Mouse (Mus musculus) limb, embryonic 14.5 days (tissue): Measurements from ENCODE around the gene Clstn2. TPM values are rescaled to one million over a fixed set of nuclear protein-coding genes. Genes with fewer than 3 reads are reported as not detected.
A peak's percentile ranks its signal among the peaks of the same experiment; 100 is the strongest.

Experiments used
- ATAC-seq: fragments of 200-750 bp; cut with Nextera tagmentation; 2 replicates; pipeline ENCODE4 v1.8.0; 2017; ENCODE audit warnings: low read depth, moderate number of reproducible peaks, moderate TSS enrichment; ENCODE audit not compliant: low FRiP score
- DNase-seq: peaks from one replicate; pipeline ENCODE4 v3.0.0-alpha.2; 2015; ENCODE audit warnings: low spot score
- H3K27ac ChIP-seq: fragments of 300-500 bp; sonication (generic); replicated peaks from 2 replicates; pipeline ENCODE4 v1.5.1; 2014; ENCODE audit warnings: low read depth, mild to moderate bottlenecking, low read length, moderate library complexity, mixed read lengths
- H3K27me3 ChIP-seq: fragments of 300-500 bp; sonication (generic); 2 replicates; pipeline ENCODE4 v1.6.1; 2014; ENCODE audit warnings: low read length, mixed read lengths; ENCODE audit not compliant: control insufficient read depth, insufficient read depth
- H3K36me3 ChIP-seq: fragments of 300-500 bp; sonication (generic); 2 replicates; pipeline ENCODE4 v1.6.1; 2014; ENCODE audit warnings: mild to moderate bottlenecking, low read length, moderate library complexity, mixed read lengths; ENCODE audit not compliant: control insufficient read depth, insufficient read depth
- H3K4me1 ChIP-seq: fragments of 300-500 bp; sonication (generic); 2 replicates; pipeline ENCODE4 v1.6.1; 2014; ENCODE audit warnings: antibody characterized with exemption, low read length, mixed read lengths; ENCODE audit not compliant: control insufficient read depth, insufficient read depth
- H3K4me2 ChIP-seq: fragments of 300-500 bp; sonication (generic); replicated peaks from 2 replicates; pipeline ENCODE4 v1.6.1; 2014; ENCODE audit warnings: low read depth, mild to moderate bottlenecking, low read length, moderate library complexity; ENCODE audit not compliant: severe bottlenecking
- H3K4me3 ChIP-seq: fragments of 300-500 bp; sonication (generic); replicated peaks from 2 replicates; pipeline ENCODE4 v1.5.1; 2014; ENCODE audit warnings: low read length
- H3K9ac ChIP-seq: fragments of 300-500 bp; sonication (generic); 2 replicates; pipeline ENCODE4 v1.6.1; 2014; ENCODE audit warnings: mild to moderate bottlenecking, low read depth, low read length, moderate library complexity; ENCODE audit not compliant: severe bottlenecking
- H3K9me3 ChIP-seq: fragments of 300-500 bp; sonication (generic); 2 replicates; pipeline ENCODE4 v1.6.1; 2016; ENCODE audit warnings: low read length; ENCODE audit not compliant: control insufficient read depth
- POLR2A ChIP-seq: fragments of 200-500 bp; IDR thresholded peaks from 2 replicates; pipeline ENCODE4 v1.8.0; 2012; ENCODE audit warnings: inconsistent platforms, mild to moderate bottlenecking, moderate library complexity, borderline replicate concordance; ENCODE audit not compliant: insufficient read depth, insufficient read length; ENCODE audit errors: extremely low read depth
- WGBS: fragments of 180-500 bp; shearing (Covaris S2); extraction: QIAGEN DNeasy Blood & Tissue Kit; methylation state at CpG from one replicate; pipeline ENCODE4 v1.1.7; 2014; 5-methylcytosine and 5-hydroxymethylcytosine counted together
- polyA plus RNA-seq, 2 experiments: library from polyadenylated mRNA; depleted of rRNA in 1 of 2; stranded (reverse) in 1 of 2; unstranded in 1 of 2; fragments of >200 nt; fragmentation: Nextera tagmentation in 1 of 2; extraction: Ambion mirVana in 1 of 2; gene quantifications; 2 replicates each; pipeline versions ENCODE4 v1.2.1 to v1.2.3; 2012 to 2014

The Clstn2 gene
- polyA plus RNA-seq, 2 experiments: 4.1 to 8.4 TPM

GRCm38 (mm10) chr9:97512282-97512850 lies 520.6 kb downstream of the Clstn2 start:
- ATAC-seq: no peak
- Histone ChIP-seq H3K4me2 (no peak overlapping the region), H3K27me3 (no peaks in the 10 kb centered on the region), H3K4me3 (no peak overlapping the region), H3K36me3 (no peaks in the 10 kb centered on the region), H3K9ac (no peak overlapping the region), H3K9me3 (no peaks in the 10 kb centered on the region), H3K4me1 (no peaks in the 10 kb centered on the region), H3K27ac (no peak overlapping the region)
- no peak for DNase-seq
- TF ChIP-seq POLR2A: no peak
- 89% methylated on average over 3 of the region's 3 CpGs for WGBS

GRCm38 (mm10) chr9:97501416-97501815 lies 531.6 kb downstream of the Clstn2 start:
- Histone ChIP-seq H3K9me3 (no peaks in the 10 kb centered on the region), H3K4me2 (no peak overlapping the region), H3K4me3 (no peak overlapping the region), H3K36me3 (no peaks in the 10 kb centered on the region), H3K4me1 (no peaks in the 10 kb centered on the region), H3K9ac (no peak overlapping the region), H3K27ac (no peak overlapping the region), H3K27me3 (no peaks in the 10 kb centered on the region)
- 57% methylated on average over 4 of the region's 4 CpGs for WGBS
- ATAC-seq (no peak), DNase-seq (no peak)
- no peak for TF ChIP-seq POLR2A

GRCm38 (mm10) chr9:97495056-97495455 lies 537.9 kb downstream of the Clstn2 start:
- Histone ChIP-seq H3K36me3 (no peaks in the 10 kb centered on the region), H3K27ac (no peak overlapping the region), H3K4me3 (no peak overlapping the region), H3K4me1 (no peaks in the 10 kb centered on the region), H3K27me3 (no peaks in the 10 kb centered on the region), H3K9me3 (no peaks in the 10 kb centered on the region), H3K9ac (no peak overlapping the region), H3K4me2 (no peak overlapping the region)
- DNase-seq: no peak
- 90% methylated on average over 6 of the region's 6 CpGs for WGBS
- ATAC-seq: no peak
- no peak for TF ChIP-seq POLR2A

GRCm38 (mm10) chr9:97491626-97492025 lies 541.4 kb downstream of the Clstn2 start:
- TF ChIP-seq POLR2A: no peak
- H3K9ac ChIP-seq: no peak overlapping the region
- DNase-seq: no peak
- no peak for ATAC-seq
- no peak overlapping the region for H3K27ac ChIP-seq
- no peak overlapping the region for H3K4me3 ChIP-seq
- no peak overlapping the region for H3K4me2 ChIP-seq
- no peaks in the 10 kb centered on the region for H3K4me1 ChIP-seq
- 89% methylated on average over 2 of the region's 2 CpGs for WGBS
- H3K27me3 ChIP-seq: no peaks in the 10 kb centered on the region
- no peaks in the 10 kb centered on the region for H3K9me3 ChIP-seq
- no peaks in the 10 kb centered on the region for H3K36me3 ChIP-seq

GRCm38 (mm10) chr9:97490591-97491176 lies 542.3 kb downstream of the Clstn2 start:
- ATAC-seq: no peak

More at GRCm38 (mm10) chr9:97490591-97491176, 542.3 kb downstream of the Clstn2 start:
- Histone ChIP-seq H3K4me3 (no peak overlapping the region), H3K36me3 (no peaks in the 10 kb centered on the region), H3K27me3 (no peaks in the 10 kb centered on the region), H3K4me1 (no peaks in the 10 kb centered on the region), H3K4me2 (no peak overlapping the region), H3K9ac (no peak overlapping the region), H3K9me3 (no peaks in the 10 kb centered on the region), H3K27ac (no peak overlapping the region)
- TF ChIP-seq POLR2A: no peak
- DNase-seq: peak; percentile 72
- 47% methylated on average over 2 of the region's 2 CpGs for WGBS
